Mouse (Mus musculus): Measurements from ENCODE around the gene Gm19668.
A peak's percentile ranks its signal among the peaks of the same experiment; 100 is the strongest.
"Not testable (repeated sequence)": the region's sequence is repeated elsewhere in the genome, so short reads cannot be mapped to it uniquely, and the experiment has no call there.

The Gm19668 gene

GRCm38 (mm10) chr10:77798921-77799508 lies at the start of gene Gm19668:
Gene Gm19668 (minus strand): TSS chr10:77799133.
- no peak for DNase-seq

GRCm38 (mm10) chr10:77847538-77847937 lies 48.6 kb upstream of the Gm19668 start:
- DNase-seq: no peak

- DNase-seq: peak; percentile 51
Observed at GRCm38 (mm10) chr10:77846961-77847360, 48.0 kb upstream of the Gm19668 start.

- DNase-seq: no peak
Observed at GRCm38 (mm10) chr10:77846503-77846902, 47.6 kb upstream of the Gm19668 start, which contains the start of gene Gm36176. Gene Gm36176 (plus strand): TSS chr10:77846803.

GRCm38 (mm10) chr10:77839006-77839405 lies 40.1 kb upstream of the Gm19668 start:
- DNase-seq: no peak

- no peak for DNase-seq
Observed at GRCm38 (mm10) chr10:77835647-77836046, 36.7 kb upstream of the Gm19668 start, which contains the start of gene Krtap10-10. Gene Krtap10-10 (plus strand): TSS chr10:77835947.

- DNase-seq: no peak
Observed at GRCm38 (mm10) chr10:77826951-77827350, 28.0 kb upstream of the Gm19668 start, which contains the start of gene Krtap10-4. Gene Krtap10-4 (minus strand): TSS chr10:77827095.

GRCm38 (mm10) chr10:77819203-77819602 lies 20.3 kb upstream of the Gm19668 start:
- DNase-seq: no peak

- DNase-seq: no peak
Observed at GRCm38 (mm10) chr10:77818523-77818922, 19.6 kb upstream of the Gm19668 start.

- DNase-seq: no peak
Observed at GRCm38 (mm10) chr10:77815514-77815913, 16.6 kb upstream of the Gm19668 start.

- DNase-seq: no peak
Observed at GRCm38 (mm10) chr10:77814382-77814781, 15.4 kb upstream of the Gm19668 start, which contains the start of gene Gm2696. Gene Gm2696 (plus strand): TSS chr10:77814682.

- no peak for DNase-seq
Observed at GRCm38 (mm10) chr10:77811743-77812142, 12.8 kb upstream of the Gm19668 start, which contains the start of gene Gm9507. Gene Gm9507 (minus strand): TSS chr10:77811843.

- DNase-seq: no peak
Observed at GRCm38 (mm10) chr10:77804095-77804494, 5.2 kb upstream of the Gm19668 start.

- peak; percentile 26 for DNase-seq
Observed at GRCm38 (mm10) chr10:77798164-77798920, 591 bp downstream of the Gm19668 start.

GRCm38 (mm10) chr10:77797677-77798076 lies 1.3 kb downstream of the Gm19668 start:
- no peak for DNase-seq

GRCm38 (mm10) chr10:77794976-77795375 lies 4.0 kb downstream of the Gm19668 start, which contains the start of gene Gm9639:
Gene Gm9639 (minus strand): TSS chr10:77795076.
- no peak for DNase-seq

- DNase-seq: no peak
Observed at GRCm38 (mm10) chr10:77788621-77789020, 10.3 kb downstream of the Gm19668 start.

GRCm38 (mm10) chr10:77787876-77788275 lies 11.1 kb downstream of the Gm19668 start, which contains the start of gene Gm7137:
Gene Gm7137 (minus strand): TSS chr10:77788200.
- not testable (repeated sequence) for DNase-seq

GRCm38 (mm10) chr10:77783396-77783795 lies 15.5 kb downstream of the Gm19668 start:
- not testable (repeated sequence) for DNase-seq

GRCm38 (mm10) chr10:77782442-77782841 lies 16.5 kb downstream of the Gm19668 start, which contains the start of gene Gm3250:
Gene Gm3250 (minus strand): TSS chr10:77782542.
- DNase-seq: not testable (repeated sequence)

GRCm38 (mm10) chr10:77776844-77777243 lies 22.1 kb downstream of the Gm19668 start, which contains the start of gene Gm7138:
Gene Gm7138 (minus strand): TSS chr10:77776944.
- not testable (repeated sequence) for DNase-seq

- DNase-seq: not testable (repeated sequence)
Observed at GRCm38 (mm10) chr10:77772142-77772541, 26.8 kb downstream of the Gm19668 start.

GRCm38 (mm10) chr10:77771225-77771624 lies 27.7 kb downstream of the Gm19668 start, which contains the start of gene Gm3238:
Gene Gm3238 (minus strand): TSS chr10:77771325.
- not testable (repeated sequence) for DNase-seq
